Comparison of ENCODE assay signal across 21 mouse cellular contexts in genomic region chr17:78198140-78198539, GRCm38 (mm10). TPM values are rescaled to one million over a fixed set of nuclear protein-coding genes. Genes with fewer than 3 reads are reported as not detected.
DNase-seq lines count a peak whose midpoint lies in the region; ATAC-seq lines count a peak whose summit lies in the region.
"Had no signal": no experiment of that assay in that cellular context is flagged by ENCODE, and none has a peak within 500 bp of the region (broad histone marks: within the 10 kb centered on the region; RNA-seq: fewer than 3 reads in every experiment).

No protein-coding gene starts in this region.

- no peak overlapping the region for H3K4me3 ChIP-seq in heart, embryonic 11.5 days (ENCODE audit: low read depth, low read length)
- no peak overlapping the region for H3K4me3 ChIP-seq in limb, embryonic 11.5 days (ENCODE audit: low read depth, low read length)
- no peak overlapping the region for H3K4me3 ChIP-seq in limb, embryonic 10.5 days

- no peak overlapping the region for H3K9ac ChIP-seq in heart, embryonic 11.5 days (ENCODE audit: low read depth, low read length)
- no peak overlapping the region for H3K9ac ChIP-seq in limb, embryonic 11.5 days (ENCODE audit: low read length)
- H3K9ac ChIP-seq: heart, embryonic 15.5 days; hindbrain, embryonic 12.5 days had no signal

- peak; percentile 38 to 48 for DNase-seq in heart, adult 18-20 months
- peak; percentile 11 for DNase-seq in limb, embryonic 11.5 days (ENCODE audit: low spot score)
- no peak for DNase-seq in limb, embryonic 10.5 days (ENCODE audit: low spot score)
- DNase-seq in 3T3-L1 (ENCODE audit: low read depth, low spot score) (peak; percentile 54), NIH3T3 (ENCODE audit: low read depth) (peak; percentile 75)
- DNase-seq in gastrocnemius, postnatal 4 days (ENCODE audit: low spot score in 2 of 2), result no peak
- DNase-seq: adrenal gland, postnatal 14 days; cerebellum, adult 11 months; cerebellum, adult 8-10 months; cerebellum, postnatal 14 days; forebrain, postnatal 0 days; gastrocnemius, adult 2 months; gastrocnemius, postnatal 14 days; kidney, adult 2 months had no signal

- H3K9me3 ChIP-seq in heart, embryonic 11.5 days (replicated peaks; ENCODE audit: control insufficient read depth, low read length), result no peaks in the 10 kb centered on the region
- H3K9me3 ChIP-seq in limb, embryonic 11.5 days (ENCODE audit: control insufficient read depth, low read length), result no peaks in the 10 kb centered on the region
- H3K9me3 ChIP-seq in limb, embryonic 10.5 days (replicated peaks), result no peaks in the 10 kb centered on the region
- H3K9me3 ChIP-seq: heart, embryonic 15.5 days; hindbrain, embryonic 12.5 days; hindbrain, embryonic 15.5 days had no signal

- WGBS in heart, embryonic 11.5 days (ENCODE audit: insufficient replicate concordance), result 47% methylated on average over 4 of the region's 4 CpGs
- WGBS in limb, embryonic 11.5 days, result 68% methylated on average over 4 of the region's 4 CpGs
- 80% methylated on average over 4 of the region's 4 CpGs for WGBS in limb, embryonic 10.5 days

- H3K27ac ChIP-seq in heart, embryonic 11.5 days (ENCODE audit: low read depth, low read length), result no peak overlapping the region
- H3K27ac ChIP-seq in limb, embryonic 11.5 days (replicated peaks; ENCODE audit: low read depth, low read length), result no peak overlapping the region
- H3K27ac ChIP-seq in limb, embryonic 10.5 days, result no peak overlapping the region
- H3K27ac ChIP-seq: heart, embryonic 15.5 days; hindbrain, embryonic 12.5 days had no signal

- no peaks in the 10 kb centered on the region for H3K36me3 ChIP-seq in heart, embryonic 11.5 days (ENCODE audit: control insufficient read depth, insufficient read depth, low read length)
- H3K36me3 ChIP-seq in limb, embryonic 11.5 days (ENCODE audit: control insufficient read depth, insufficient read depth, low read length), result no peaks in the 10 kb centered on the region
- H3K36me3 ChIP-seq in limb, embryonic 10.5 days, result no peaks in the 10 kb centered on the region
- H3K36me3 ChIP-seq: heart, embryonic 15.5 days; hindbrain, embryonic 12.5 days; hindbrain, embryonic 15.5 days had no signal

- peaks cover 13% of the 10 kb centered on the region for H3K27me3 ChIP-seq in heart, embryonic 11.5 days (ENCODE audit: control insufficient read depth, insufficient read depth, low read length)
- H3K27me3 ChIP-seq in limb, embryonic 11.5 days (ENCODE audit: control insufficient read depth, insufficient read depth, low read length), result 0 out of 2 replicates have a peak, but pooled peaks cover 3% of the 10 kb centered on the region
- peaks cover 22% of the 10 kb centered on the region for H3K27me3 ChIP-seq in limb, embryonic 10.5 days (ENCODE audit: low read depth, poor library complexity, severe bottlenecking)
- H3K27me3 ChIP-seq: hindbrain, embryonic 15.5 days; Patski had no signal

- ATAC-seq in heart, embryonic 11.5 days (replicated peaks; ENCODE audit: insufficient number of reproducible peaks, low FRiP score, low TSS enrichment), result no peak
- no peak for ATAC-seq in limb, embryonic 11.5 days (ENCODE audit: insufficient number of reproducible peaks, low FRiP score, low TSS enrichment, low read depth)
- ATAC-seq: forebrain, embryonic 14.5 days; forebrain, postnatal 0 days; intestine, postnatal 0 days; Patski had no signal

- no peaks in the 10 kb centered on the region for H3K4me1 ChIP-seq in heart, embryonic 11.5 days (ENCODE audit: control insufficient read depth, insufficient read depth, low read length)
- peaks cover 5% of the 10 kb centered on the region; the same call in 1 of the 2 replicates for H3K4me1 ChIP-seq in limb, embryonic 11.5 days (ENCODE audit: control insufficient read depth, insufficient read depth, low read length)
- peaks cover 32% of the 10 kb centered on the region for H3K4me1 ChIP-seq in limb, embryonic 10.5 days

- no peak overlapping the region for H3K4me2 ChIP-seq in heart, embryonic 11.5 days
- H3K4me2 ChIP-seq in limb, embryonic 11.5 days (ENCODE audit: low read depth, severe bottlenecking), result no peak overlapping the region

RNA-seq across cellular contexts. Expression of gene Crim1, which starts 1.9 kb away (rescaled TPM):
- total RNA-seq in heart, adult 18-20 months (2021), result 10 to 100 TPM; 51.2 to 66.8 TPM
- polyA plus RNA-seq in heart, embryonic 11.5 days (2014; fragmentation: Nextera tagmentation; extraction: Ambion mirVana), result 2.1 and 2.9 TPM in 2 replicates
- polyA plus RNA-seq in limb, embryonic 11.5 days (2014; fragmentation: Nextera tagmentation; extraction: Ambion mirVana), result 3.5 and 4.9 TPM in 2 replicates
- 1.8 and 2.2 TPM in 2 replicates for polyA plus RNA-seq in limb, embryonic 10.5 days (2016; fragmentation: Nextera tagmentation; extraction: Ambion mirVana)
- total RNA-seq in gastrocnemius, postnatal 4 days (2021), result 10 to 100 TPM; 21.1 to 26.8 TPM

Comparison
In these comparisons a context has a peak if more than half of its experiments do, and no peak if none do; other contexts are left out.
1. DNase-seq: peak in heart, adult 18-20 months (2 of 2), limb, embryonic 11.5 days (single experiment), 3T3-L1 (single experiment) and NIH3T3 (single experiment); none in limb, embryonic 10.5 days (single experiment) and gastrocnemius, postnatal 4 days (0 of 2).